Mouse (Mus musculus): Measurements from ENCODE around the gene Hspa12a. TPM values are rescaled to one million over a fixed set of nuclear protein-coding genes. Genes with fewer than 3 reads are reported as not detected.

Gene Hspa12a
- polyA plus RNA-seq, 1 experiment from 2014 or later = 35.4 TPM

GRCm38 (mm10) chr19:58853036-58853735 lies 90.3 kb downstream of the Hspa12a start:
- H3K4me1 ChIP-seq (replicated peaks) = peaks cover 10% of the 10 kb centered on the region; the same call in 1 of the 2 replicates
- H3K27ac ChIP-seq = no peak overlapping the region
- WGBS = 90% methylated on average over 10 of the region's 10 CpGs
- no peak for ATAC-seq
- H3K9me3 ChIP-seq = no peaks in the 10 kb centered on the region
- H3K4me2 ChIP-seq (replicated peaks) = no peak overlapping the region
- H3K27me3 ChIP-seq = no peaks in the 10 kb centered on the region
- H3K36me3 ChIP-seq = no peaks in the 10 kb centered on the region; the same call in 1 of the 2 replicates
- no peak overlapping the region for H3K9ac ChIP-seq (replicated peaks)
- H3K4me3 ChIP-seq (replicated peaks) = no peak overlapping the region

- Histone ChIP-seq H3K4me1 (replicated peaks) (peaks cover 3% of the 10 kb centered on the region; the same call in 1 of the 2 replicates), H3K9me3 (no peaks in the 10 kb centered on the region), H3K4me3 (replicated peaks) (no peak overlapping the region), H3K9ac (replicated peaks) (no peak overlapping the region), H3K36me3 (peaks cover 3% of the 10 kb centered on the region), H3K27me3 (no peaks in the 10 kb centered on the region), H3K27ac (no peak overlapping the region), H3K4me2 (replicated peaks) (no peak overlapping the region)
- no peak for ATAC-seq
- 74% methylated on average over 6 of the region's 7 CpGs for WGBS
Measured at GRCm38 (mm10) chr19:58850719-58851466, 92.6 kb downstream of the Hspa12a start.

- Histone ChIP-seq H3K9me3 (peaks cover 3% of the 10 kb centered on the region; the same call in 1 of the 2 replicates), H3K4me1 (replicated peaks) (no peaks in the 10 kb centered on the region), H3K36me3 (peaks cover 3% of the 10 kb centered on the region), H3K27me3 (no peaks in the 10 kb centered on the region), H3K9ac (replicated peaks) (no peak overlapping the region), H3K27ac (no peak overlapping the region), H3K4me2 (replicated peaks) (no peak overlapping the region), H3K4me3 (replicated peaks) (no peak overlapping the region)
- 87% methylated on average over 13 of the region's 13 CpGs for WGBS
- no peak for ATAC-seq
Measured at GRCm38 (mm10) chr19:58849333-58850131, 93.9 kb downstream of the Hspa12a start.

GRCm38 (mm10) chr19:58843606-58844005 lies 99.8 kb downstream of the Hspa12a start:
- Histone ChIP-seq H3K9ac (replicated peaks) (no peak overlapping the region), H3K4me2 (replicated peaks) (no peak overlapping the region), H3K36me3 (peaks cover 3% of the 10 kb centered on the region), H3K27me3 (no peaks in the 10 kb centered on the region), H3K4me3 (replicated peaks) (no peak overlapping the region), H3K4me1 (replicated peaks) (peaks cover 32% of the 10 kb centered on the region), H3K27ac (no peak overlapping the region), H3K9me3 (peaks cover 3% of the 10 kb centered on the region; the same call in 1 of the 2 replicates)
- 81% methylated on average over 3 of the region's 3 CpGs for WGBS
- no peak for ATAC-seq

- Histone ChIP-seq H3K27ac (0 out of 2 replicates have a peak overlapping the region, but pooled peaks have one; percentile 6), H3K4me3 (replicated peaks) (no peak overlapping the region)
- no peak for ATAC-seq
Measured at GRCm38 (mm10) chr19:58840721-58841271, 102.7 kb downstream of the Hspa12a start.

GRCm38 (mm10) chr19:58839806-58840205 lies 103.6 kb downstream of the Hspa12a start:
- Histone ChIP-seq H3K27me3 (no peaks in the 10 kb centered on the region), H3K36me3 (no peaks in the 10 kb centered on the region), H3K4me3 (replicated peaks) (no peak overlapping the region), H3K9me3 (no peaks in the 10 kb centered on the region), H3K27ac (no peak overlapping the region), H3K9ac (replicated peaks) (no peak overlapping the region), H3K4me2 (replicated peaks) (no peak overlapping the region), H3K4me1 (replicated peaks) (peaks cover 40% of the 10 kb centered on the region)
- 87% methylated on average over 4 of the region's 4 CpGs for WGBS
- no peak for ATAC-seq

More at GRCm38 (mm10) chr19:58840721-58841271, 102.7 kb downstream of the Hspa12a start:
- no peaks in the 10 kb centered on the region for H3K27me3 ChIP-seq
- 71% methylated on average over 5 of the region's 5 CpGs for WGBS
- H3K36me3 ChIP-seq = no peaks in the 10 kb centered on the region; the same call in 1 of the 2 replicates
- peaks cover 3% of the 10 kb centered on the region; the same call in 1 of the 2 replicates for H3K9me3 ChIP-seq
- H3K4me1 ChIP-seq (replicated peaks) = peaks cover 40% of the 10 kb centered on the region
- H3K4me2 ChIP-seq (replicated peaks) = no peak overlapping the region
- H3K9ac ChIP-seq (replicated peaks) = no peak overlapping the region

- Histone ChIP-seq H3K27ac (0 out of 2 replicates have a peak overlapping the region, but pooled peaks have one; percentile 9), H3K9me3 (no peaks in the 10 kb centered on the region), H3K27me3 (no peaks in the 10 kb centered on the region), H3K4me3 (replicated peaks) (no peak overlapping the region), H3K36me3 (no peaks in the 10 kb centered on the region), H3K9ac (replicated peaks) (no peak overlapping the region), H3K4me1 (replicated peaks) (peaks cover 40% of the 10 kb centered on the region), H3K4me2 (replicated peaks) (no peak overlapping the region)
- ATAC-seq = 0 out of 2 replicates have a peak, but pooled peaks have one; percentile 53
- WGBS = 60% methylated on average over 3 of the region's 3 CpGs
Measured at GRCm38 (mm10) chr19:58839345-58839744, 104.1 kb downstream of the Hspa12a start.

GRCm38 (mm10) chr19:58838706-58839105 lies 104.7 kb downstream of the Hspa12a start:
- H3K4me2 ChIP-seq (replicated peaks) = no peak overlapping the region
- no peaks in the 10 kb centered on the region for H3K36me3 ChIP-seq
- H3K9ac ChIP-seq (replicated peaks) = no peak overlapping the region
- WGBS = 75% methylated on average over 9 of the region's 9 CpGs
- H3K27ac ChIP-seq = no peak overlapping the region
- ATAC-seq = no peak
- H3K27me3 ChIP-seq = no peaks in the 10 kb centered on the region
- no peak overlapping the region for H3K4me3 ChIP-seq (replicated peaks)
- H3K4me1 ChIP-seq (replicated peaks) = peaks cover 45% of the 10 kb centered on the region
- no peaks in the 10 kb centered on the region for H3K9me3 ChIP-seq

GRCm38 (mm10) chr19:58833639-58834180 lies 109.7 kb downstream of the Hspa12a start:
- no peaks in the 10 kb centered on the region for H3K9me3 ChIP-seq
- 71% methylated on average over 13 of the region's 13 CpGs for whole genome bisulfite sequencing
- H3K4me2 ChIP-seq (replicated peaks) = no peak overlapping the region
- H3K36me3 ChIP-seq = no peaks in the 10 kb centered on the region
- no peak overlapping the region for H3K4me3 ChIP-seq (replicated peaks)
- no peak overlapping the region for H3K9ac ChIP-seq (replicated peaks)
- no peak for ATAC-seq
- peaks cover 40% of the 10 kb centered on the region for H3K4me1 ChIP-seq (replicated peaks)
- H3K27me3 ChIP-seq = no peaks in the 10 kb centered on the region
- 0 out of 2 replicates have a peak overlapping the region, but pooled peaks have one; percentile 30 for H3K27ac ChIP-seq

GRCm38 (mm10) chr19:58832988-58833387 lies 110.5 kb downstream of the Hspa12a start:
- no peak for ATAC-seq
- Histone ChIP-seq H3K9me3 (no peaks in the 10 kb centered on the region), H3K4me3 (replicated peaks) (no peak overlapping the region), H3K4me1 (replicated peaks) (peaks cover 39% of the 10 kb centered on the region), H3K36me3 (no peaks in the 10 kb centered on the region), H3K9ac (replicated peaks) (no peak overlapping the region), H3K27ac (no peak overlapping the region), H3K4me2 (replicated peaks) (no peak overlapping the region), H3K27me3 (no peaks in the 10 kb centered on the region)
- 86% methylated on average over 2 of the region's 2 CpGs for WGBS

GRCm38 (mm10) chr19:58831280-58831922 lies 112.1 kb downstream of the Hspa12a start:
- no peak overlapping the region for H3K4me3 ChIP-seq (replicated peaks)

More at GRCm38 (mm10) chr19:58831280-58831922, 112.1 kb downstream of the Hspa12a start:
- Histone ChIP-seq H3K4me1 (replicated peaks) (peaks cover 37% of the 10 kb centered on the region), H3K36me3 (no peaks in the 10 kb centered on the region), H3K27ac (peak overlapping the region; percentile 70), H3K4me2 (replicated peaks) (no peak overlapping the region), H3K9me3 (no peaks in the 10 kb centered on the region), H3K27me3 (no peaks in the 10 kb centered on the region), H3K9ac (replicated peaks) (no peak overlapping the region)
- 45% methylated on average over 9 of the region's 9 CpGs for WGBS
- peak; percentile 70 for ATAC-seq
